Mouse (Mus musculus) bone marrow, adult 2 months (tissue): ENCODE results near the gene Vmn1r188.

Experiments
- CTCF ChIP-seq: fragments of 200-500 bp; IDR thresholded peaks from 2 replicates; pipeline ENCODE4 v1.5.1; 2011; ENCODE audit warnings: low read length, control low read depth; ENCODE audit not compliant: control insufficient read depth, insufficient read depth
- POLR2A ChIP-seq: fragments of 200-500 bp; IDR thresholded peaks from 2 replicates; pipeline ENCODE4 v1.6.1; 2011; ENCODE audit warnings: low read depth, mild to moderate bottlenecking, control low read depth, low read length, borderline replicate concordance; ENCODE audit not compliant: control insufficient read depth

GRCm38 (mm10) chr13:22039951-22040463, 44.2 kb upstream of the Vmn1r188 start:
- TF ChIP-seq POLR2A (no peak), CTCF (no peak)
